Mouse (Mus musculus) left cerebral cortex, postnatal 10 days (tissue): Measurements from ENCODE around the gene Tfpi. TPM values are rescaled to one million over a fixed set of nuclear protein-coding genes. Genes with fewer than 3 reads are reported as not detected.

Source experiments
- DNase-seq, 2 experiments: peaks; one replicate each; pipeline ENCODE4 v3.0.0; 2021 to 2022; ENCODE audit warnings: low spot score in 2 of 2, mixed read lengths in 1 of 2; ENCODE audit errors: extremely low spot score in 1 of 2
- intact Hi-C: fragments of 180-260 bp; cut with DNase I; formaldehyde crosslinking; loops from one replicate; pipeline ENCODE4 v1.15.1; 2025
- total RNA-seq, 2 experiments: library from RNA; stranded (reverse); gene quantifications; 2 replicates each; pipeline ENCODE4 v1.2.3; 2021

The Tfpi gene
- total RNA-seq, 2 experiments from 2014 or later: 6.2 to 7.6 TPM

DNA sequence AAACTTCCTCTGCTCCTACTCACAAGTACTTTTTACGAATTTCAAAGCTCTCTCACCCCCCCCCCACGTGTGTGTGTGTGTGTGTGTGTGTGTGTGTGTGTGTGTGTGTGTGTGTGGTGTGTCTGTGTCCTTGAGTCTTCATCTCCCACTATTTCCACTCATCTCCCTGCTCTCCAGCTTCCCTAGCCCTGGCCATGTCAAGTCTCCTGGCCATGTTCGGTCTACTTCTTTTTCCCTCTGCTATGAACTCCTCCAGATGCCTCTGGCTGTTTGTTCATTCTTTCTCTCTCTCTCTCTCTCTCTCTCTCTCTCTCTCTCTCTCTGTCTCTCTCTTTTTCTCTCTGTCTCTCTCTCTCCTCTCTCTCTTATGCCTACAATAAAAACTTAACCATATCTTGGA, 444 bp downstream of the Tfpi start:
- intact Hi-C loops: no loop called here
- no peak for DNase-seq

GRCm38 (mm10) chr2:84475601-84476000, 974 bp downstream of the Tfpi start:
- intact Hi-C loops: no loop called here
- DNase-seq: no peak

DNA sequence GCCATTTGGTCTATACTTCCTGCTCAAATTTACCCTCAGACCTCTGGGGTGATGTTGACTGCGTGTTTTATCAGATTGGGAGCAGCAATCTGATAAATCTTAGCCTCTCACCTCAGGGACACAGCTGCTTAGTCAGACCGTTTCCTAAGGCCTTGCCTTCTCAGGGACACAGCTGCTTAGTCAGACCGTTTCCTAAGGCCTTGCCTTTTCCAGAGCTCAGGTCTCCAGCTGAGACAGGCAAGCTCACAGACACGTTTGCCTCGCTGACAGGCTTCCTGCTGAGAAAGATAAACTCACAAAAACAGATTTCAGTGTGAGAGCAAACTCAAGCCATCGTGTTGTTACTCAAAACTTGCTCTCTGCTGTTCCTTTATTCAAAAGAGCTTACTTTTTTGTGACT, 1.9 kb downstream of the Tfpi start:
- intact Hi-C loops: no loop called here
- no peak for DNase-seq

DNA sequence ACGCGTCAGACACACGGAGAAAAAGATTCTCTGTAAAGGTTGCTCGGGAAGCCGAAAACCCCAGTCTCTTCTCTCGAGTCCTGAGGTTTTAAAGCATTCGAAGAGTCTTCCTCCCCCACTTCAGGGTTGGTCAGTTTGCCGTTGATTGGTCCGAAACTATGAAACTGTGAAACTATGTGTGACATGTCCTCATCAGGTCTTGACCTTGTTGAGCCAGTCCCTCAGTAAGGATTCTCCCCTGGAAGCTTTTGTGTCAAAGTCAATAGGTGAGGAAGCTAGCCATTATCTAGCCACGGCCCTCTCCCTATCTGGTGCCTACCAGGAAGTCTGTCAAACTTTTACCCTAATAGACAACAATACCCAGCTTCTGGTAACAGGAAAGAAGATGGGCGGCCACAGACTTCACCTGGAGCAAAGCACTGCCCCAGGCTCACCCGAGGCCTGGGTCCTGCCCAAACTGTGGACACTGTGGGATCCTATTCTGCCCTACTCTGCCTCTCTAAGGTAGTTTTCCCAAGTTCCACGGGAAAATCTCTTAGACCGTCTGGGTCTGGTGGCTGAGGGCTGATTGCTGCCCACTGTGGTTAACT, 2.5 kb downstream of the Tfpi start:
- intact Hi-C loops: no loop called here

GRCm38 (mm10) chr2:84467391-84467790, 9.2 kb downstream of the Tfpi start:
- intact Hi-C loops: no loop called here
- no peak for DNase-seq

More for the DNA sequence above, 2.5 kb downstream of the Tfpi start:
- no peak for DNase-seq

DNA sequence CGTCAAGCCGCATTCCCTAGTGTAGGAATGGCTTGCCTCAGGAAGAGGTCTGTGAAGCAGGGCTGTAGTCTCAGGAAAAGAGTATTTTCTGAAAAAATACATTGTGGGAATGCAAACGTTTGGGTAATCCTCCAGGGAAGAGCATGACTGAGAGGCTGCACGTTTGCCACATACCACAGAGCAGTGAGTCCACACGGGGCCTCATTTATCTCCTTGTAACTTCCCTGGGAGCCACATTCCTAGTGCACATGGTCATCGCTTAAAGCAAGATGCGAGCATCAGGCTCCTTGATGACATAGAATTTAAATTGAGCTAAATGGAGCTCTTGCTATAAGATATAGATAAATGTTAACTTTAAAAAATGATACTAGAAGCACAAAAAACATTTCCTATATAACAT, 11.6 kb downstream of the Tfpi start:
- DNase-seq: no peak
- intact Hi-C loops: no loop called here

- no peak for DNase-seq
- intact Hi-C loops: no loop called here
Observed at GRCm38 (mm10) chr2:84462411-84462810, 14.2 kb downstream of the Tfpi start.

DNA sequence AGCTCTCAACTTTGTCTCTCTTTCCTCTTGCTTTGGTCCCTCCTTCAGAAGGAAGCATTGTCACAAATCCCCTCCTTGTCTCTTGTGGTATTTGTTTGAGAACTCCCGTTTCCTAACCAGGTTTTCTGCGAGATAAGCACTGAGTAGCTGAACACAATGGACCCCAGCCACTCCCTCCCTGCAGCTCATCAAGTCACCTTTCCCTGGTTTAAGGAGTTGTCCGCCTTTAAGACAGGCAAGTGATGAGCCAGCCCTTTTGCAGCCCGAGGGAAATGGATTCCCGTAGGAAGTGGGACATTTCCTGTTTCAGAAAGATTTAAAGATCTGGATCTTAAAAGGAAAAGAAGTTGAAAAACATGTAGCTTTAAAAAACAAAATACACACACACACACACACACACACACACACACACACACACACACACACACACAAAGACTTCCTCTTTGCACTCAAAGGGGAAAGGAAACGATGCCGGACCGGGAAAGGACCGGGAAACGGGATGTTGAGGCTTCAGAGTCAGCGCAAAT, 16.9 kb downstream of the Tfpi start:
- intact Hi-C loops: loop anchor here (5.0 to 10.0 kb wide), 2 partner anchors 203 to 345 kb away; no protein-coding TSS in a partner anchor
- DNase-seq: peak in 1 of 2 experiments; percentile 51

- DNase-seq: no peak
- intact Hi-C loops: loop anchor here (5.0 to 10.0 kb wide), 2 partner anchors 205 to 348 kb away; no protein-coding TSS in a partner anchor
Observed at GRCm38 (mm10) chr2:84457221-84457620, 19.4 kb downstream of the Tfpi start.

DNA sequence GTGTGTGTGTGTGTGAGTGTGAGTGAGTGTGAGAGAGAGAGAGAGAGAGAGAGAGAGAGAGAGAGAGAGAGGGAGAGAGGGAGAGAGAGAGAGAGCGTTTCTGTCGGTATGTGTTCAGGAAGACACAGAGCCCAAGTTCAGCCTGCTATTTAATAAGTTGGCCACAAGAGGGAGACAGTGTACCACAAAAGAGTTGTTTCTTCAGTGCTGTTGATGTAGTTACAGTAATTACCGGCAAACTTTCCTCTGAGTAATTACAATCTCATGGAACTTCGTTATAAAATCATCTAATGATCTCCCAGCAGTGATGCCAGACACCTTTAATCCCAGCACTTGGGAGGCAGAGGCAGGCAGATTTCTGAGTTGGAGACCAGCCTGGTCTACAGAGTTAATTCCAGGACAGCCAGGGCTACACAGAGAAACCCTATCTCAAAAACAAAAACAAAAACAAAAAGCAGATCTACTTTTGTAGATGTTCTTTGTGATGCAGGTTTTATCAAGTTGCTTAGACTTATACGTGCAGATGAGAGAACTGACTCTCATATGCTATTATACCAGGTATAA, 21.3 kb downstream of the Tfpi start:
- DNase-seq: peak in 1 of 2 experiments; percentile 79
- intact Hi-C loops: loop anchor here (5.0 to 10.0 kb wide), 2 partner anchors 207 to 349 kb away; no protein-coding TSS in a partner anchor

GRCm38 (mm10) chr2:84454551-84455235, 21.9 kb downstream of the Tfpi start:
- no peak for DNase-seq
- intact Hi-C loops: loop anchor here (5.0 to 10.0 kb wide), 2 partner anchors 208 to 350 kb away; no protein-coding TSS in a partner anchor

- intact Hi-C loops: loop anchor here (10.0 kb wide), 1 partner anchor 351 kb away; no protein-coding TSS in a partner anchor
- peak in 1 of 2 experiments; percentile 54 for DNase-seq
Observed at GRCm38 (mm10) chr2:84454051-84454450, 22.5 kb downstream of the Tfpi start.

- no peak for DNase-seq
- intact Hi-C loops: no loop called here
Observed at GRCm38 (mm10) chr2:84445499-84445898, 31.1 kb downstream of the Tfpi start.

DNA sequence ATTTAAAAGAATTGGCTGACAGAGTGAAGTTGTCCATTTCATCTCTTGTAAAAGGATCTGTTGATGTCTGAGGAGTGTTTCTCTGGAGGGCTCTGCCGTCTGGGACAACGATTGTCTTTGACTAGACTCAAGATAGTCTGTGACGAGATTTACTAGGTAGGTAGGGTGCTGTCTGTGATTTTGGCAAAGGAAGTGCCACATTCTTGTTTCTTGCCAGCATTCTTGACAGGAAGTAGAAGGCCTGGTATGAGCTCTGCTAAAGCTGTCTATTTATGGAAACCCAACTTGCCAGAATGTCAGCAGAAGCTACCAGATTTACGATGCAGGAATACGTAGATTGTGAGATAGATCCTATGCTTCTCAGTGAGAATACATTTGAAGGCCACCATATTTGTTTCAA, 34.6 kb downstream of the Tfpi start:
- DNase-seq: no peak
- intact Hi-C loops: no loop called here

- intact Hi-C loops: loop anchor here (2.0 to 5.0 kb wide), 2 partner anchors 367 to 393 kb away; no protein-coding TSS in a partner anchor
- DNase-seq: peak in 1 of 2 experiments; percentile 52
Observed at GRCm38 (mm10) chr2:84429724-84430123, 46.9 kb downstream of the Tfpi start.

GRCm38 (mm10) chr2:84428836-84429235, 47.7 kb downstream of the Tfpi start:
- DNase-seq: no peak
- intact Hi-C loops: loop anchor here (2.0 to 5.0 kb wide), 2 partner anchors 367 to 392 kb away; no protein-coding TSS in a partner anchor

GRCm38 (mm10) chr2:84426531-84426930, 50.0 kb downstream of the Tfpi start:
- intact Hi-C loops: loop anchor here (5.0 kb wide), 1 partner anchor 364 kb away; no protein-coding TSS in a partner anchor

DNA sequence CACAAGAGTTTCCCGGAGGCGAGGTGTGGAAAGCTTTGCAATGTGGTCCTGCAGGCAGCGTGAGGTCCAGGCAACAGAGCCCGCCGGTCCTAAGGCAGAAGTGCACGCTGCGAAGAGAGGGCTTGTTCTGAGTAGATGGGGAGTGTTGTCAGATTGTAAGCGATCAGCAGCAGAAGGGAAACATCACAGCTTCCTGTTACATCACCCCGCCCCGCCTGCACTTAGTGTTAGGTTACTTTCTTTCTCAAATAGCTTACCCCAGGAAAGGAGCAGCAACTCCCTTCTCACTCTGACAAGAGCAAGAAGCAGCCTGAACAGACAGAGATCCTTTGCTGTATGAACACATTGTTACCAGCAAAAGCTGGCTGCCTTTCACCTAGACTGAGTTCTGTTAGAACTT, 51.4 kb downstream of the Tfpi start, which contains the start of gene Calcrl:
Calcrl (minus strand) TSS at position 274 of the 400 bp plus-strand sequence.
- intact Hi-C loops: loop anchor here (5.0 kb wide), 1 partner anchor 363 kb away; no protein-coding TSS in a partner anchor

More at GRCm38 (mm10) chr2:84426531-84426930, 50.0 kb downstream of the Tfpi start:
- no peak for DNase-seq

DNA sequence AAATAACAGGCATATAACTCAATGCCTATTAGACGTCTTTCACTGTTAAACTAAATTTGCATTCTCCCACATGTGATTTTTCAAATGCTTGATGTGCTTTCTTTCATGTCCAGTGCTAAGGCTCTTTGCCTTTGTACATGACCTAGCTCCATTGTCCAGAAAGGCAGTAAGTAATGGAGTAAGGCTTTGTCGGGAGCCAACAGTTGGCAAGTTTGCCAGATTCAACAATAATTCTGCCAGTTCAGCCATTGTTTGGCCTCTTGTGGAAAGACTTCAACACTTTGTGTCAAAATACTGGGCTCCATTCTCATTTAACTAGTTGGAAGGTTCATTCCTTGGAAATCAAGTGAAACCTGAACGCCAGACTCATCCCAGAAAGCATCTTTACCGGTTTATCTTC, 60.1 kb downstream of the Tfpi start:
- intact Hi-C loops: no loop called here
- no peak for DNase-seq

More for the DNA sequence above, 51.4 kb downstream of the Tfpi start, which contains the start of gene Calcrl:
- peak; percentile 31 to 72 for DNase-seq
